Mouse (Mus musculus) MEL (cell line): ENCODE results near the gene Fkbp15. TPM values are rescaled to one million over a fixed set of nuclear protein-coding genes. Genes with fewer than 3 reads are reported as not detected.

Source experiments
- DNase-seq: peaks from one replicate; pipeline ENCODE4 v3.0.0; 2011; ENCODE audit warnings: low read depth, low spot score
- H3K27ac ChIP-seq: 2 replicates; pipeline ENCODE4 v1.5.1; 2012; ENCODE audit warnings: low read depth, mild to moderate bottlenecking, control low read depth, low read length, moderate library complexity; ENCODE audit not compliant: control insufficient read depth
- H3K27me3 ChIP-seq, 2 experiments: fragments of 150-350 bp in 1 of 2; sonication (generic) in 1 of 2; 2 replicates each; pipeline ENCODE4 v1.6.1; 2012; ENCODE audit warnings: low read length in 2 of 2, mild to moderate bottlenecking in 2 of 2, improper control_type of control experiment in 1 of 2, moderate library complexity in 1 of 2; ENCODE audit not compliant: insufficient read depth in 2 of 2, control insufficient read depth in 1 of 2
- H3K36me3 ChIP-seq, 2 experiments: 2 replicates each; pipeline ENCODE4 v1.6.1; 2012 to 2014; ENCODE audit warnings: low read length in 2 of 2, improper control_type of control experiment in 1 of 2, inconsistent platforms in 1 of 2, mild to moderate bottlenecking in 1 of 2; ENCODE audit not compliant: insufficient read depth in 2 of 2, control insufficient read depth in 1 of 2
- H3K4me1 ChIP-seq, 2 experiments: fragments of 150-350 bp in 1 of 2; sonication (generic) in 1 of 2; 2 replicates each; pipeline ENCODE4 v1.6.1; 2012; ENCODE audit warnings: low read length in 2 of 2, improper control_type of control experiment in 1 of 2, mild to moderate bottlenecking in 1 of 2; ENCODE audit not compliant: insufficient read depth in 2 of 2, control insufficient read depth in 1 of 2
- H3K4me3 ChIP-seq, 2 experiments: fragments of 150-350 bp in 1 of 2; sonication (generic) in 1 of 2; 2 replicates each; pipeline ENCODE4 v1.5.1; 2012; ENCODE audit warnings: low read depth in 2 of 2, low read length in 2 of 2, mild to moderate bottlenecking in 2 of 2, moderate library complexity in 2 of 2, control low read depth in 1 of 2, improper control_type of control experiment in 1 of 2; ENCODE audit not compliant: control insufficient read depth in 1 of 2, insufficient read depth in 1 of 2
- H3K79me2 ChIP-seq: 2 replicates; pipeline ENCODE4 v1.6.1; 2012; ENCODE audit warnings: mild to moderate bottlenecking, low read length, moderate library complexity; ENCODE audit not compliant: control insufficient read depth, poor library complexity, insufficient read depth
- H3K9ac ChIP-seq: 2 replicates; pipeline ENCODE4 v1.6.1; 2012; ENCODE audit warnings: low read depth, mild to moderate bottlenecking, control low read depth, low read length, moderate library complexity; ENCODE audit not compliant: control insufficient read depth, poor library complexity, severe bottlenecking
- H3K9me3 ChIP-seq: fragments of 150-350 bp; sonication (generic); replicated peaks from 2 replicates; pipeline ENCODE4 v1.6.1; 2012; ENCODE audit warnings: mild to moderate bottlenecking, low read length, improper control_type of control experiment, moderate library complexity; ENCODE audit not compliant: insufficient read depth
- CHD2 ChIP-seq: IDR thresholded peaks from 2 replicates; pipeline ENCODE4 v1.6.1; 2011; ENCODE audit warnings: low read length, improper control_type of control experiment
- CTCF ChIP-seq, 3 experiments: IDR thresholded peaks in 2 of 3; conservative IDR thresholded peaks in 1 of 3; 2 replicates each; pipeline ENCODE4 v1.5.1; 2011 to 2012; ENCODE audit warnings: low read length in 3 of 3, low read depth in 2 of 3, mild to moderate bottlenecking in 2 of 3, improper control_type of control experiment in 1 of 3, inconsistent platforms in 1 of 3, mixed read lengths in 1 of 3, moderate library complexity in 1 of 3; ENCODE audit not compliant: control insufficient read depth in 1 of 3, insufficient read depth in 1 of 3, poor library complexity in 1 of 3, severe bottlenecking in 1 of 3
- E2F4 ChIP-seq: IDR thresholded peaks from 2 replicates; pipeline ENCODE4 v1.6.1; 2011; ENCODE audit warnings: low read depth, low read length, improper control_type of control experiment, borderline replicate concordance
- EP300 ChIP-seq, 2 experiments: IDR thresholded peaks; 2 replicates each; pipeline ENCODE4 v1.6.1; 2011; ENCODE audit warnings: improper control_type of control experiment in 2 of 2, low read length in 2 of 2, low read depth in 1 of 2, mild to moderate bottlenecking in 1 of 2
- ETS1 ChIP-seq: IDR thresholded peaks from 2 replicates; pipeline ENCODE4 v1.6.1; 2012; ENCODE audit warnings: low read depth, mild to moderate bottlenecking, inconsistent platforms, low read length, improper control_type of control experiment, moderate library complexity
- GATA1 ChIP-seq: IDR thresholded peaks from 2 replicates; pipeline ENCODE4 v1.6.1; 2011; ENCODE audit warnings: low read depth, low read length, improper control_type of control experiment
- HCFC1 ChIP-seq: IDR thresholded peaks from 2 replicates; pipeline ENCODE4 v1.6.1; 2012; ENCODE audit warnings: low read depth, mild to moderate bottlenecking, inconsistent platforms, low read length, improper control_type of control experiment, moderate library complexity
- JUND ChIP-seq: IDR thresholded peaks from 2 replicates; pipeline ENCODE4 v1.6.1; 2011; ENCODE audit warnings: low read depth, mild to moderate bottlenecking, improper control_type of control experiment, low read length
- MAFK ChIP-seq: IDR thresholded peaks from 2 replicates; pipeline ENCODE4 v1.6.1; 2011; ENCODE audit warnings: low read depth, mild to moderate bottlenecking, low read length, improper control_type of control experiment, borderline replicate concordance
- MAX ChIP-seq: IDR thresholded peaks from 2 replicates; pipeline ENCODE4 v1.6.1; 2011; ENCODE audit warnings: low read length, improper control_type of control experiment
- MEF2A ChIP-seq: IDR thresholded peaks from 2 replicates; pipeline ENCODE4 v1.6.1; 2014; ENCODE audit warnings: low read depth, mild to moderate bottlenecking, inconsistent platforms, low read length, improper control_type of control experiment; ENCODE audit not compliant: poor library complexity, insufficient replicate concordance, severe bottlenecking; ENCODE audit errors: extremely low read depth
- MXI1 ChIP-seq: IDR thresholded peaks from 2 replicates; pipeline ENCODE4 v1.6.1; 2011; ENCODE audit warnings: mild to moderate bottlenecking, low read depth, low read length, improper control_type of control experiment
- MYB ChIP-seq: IDR thresholded peaks from 2 replicates; pipeline ENCODE4 v1.6.1; 2011; ENCODE audit warnings: mild to moderate bottlenecking, low read depth, low read length, improper control_type of control experiment
- NELFE ChIP-seq: IDR thresholded peaks from 2 replicates; pipeline ENCODE4 v1.6.1; 2011; ENCODE audit warnings: low read depth, low read length, improper control_type of control experiment
- NRF1 ChIP-seq: IDR thresholded peaks from 2 replicates; pipeline ENCODE4 v1.6.1; 2014; ENCODE audit warnings: low read depth, mild to moderate bottlenecking, inconsistent platforms, low read length, improper control_type of control experiment, moderate library complexity; ENCODE audit not compliant: poor library complexity, insufficient read depth, severe bottlenecking
- POLR2A ChIP-seq, 2 experiments: IDR thresholded peaks; 2 replicates each; pipeline ENCODE4 v1.6.1; 2011 to 2012; ENCODE audit warnings: low read length in 2 of 2, mild to moderate bottlenecking in 2 of 2, control low read depth in 1 of 2, improper control_type of control experiment in 1 of 2, low read depth in 1 of 2, moderate library complexity in 1 of 2; ENCODE audit not compliant: control insufficient read depth in 1 of 2, insufficient read depth in 1 of 2, poor library complexity in 1 of 2
- POLR2AphosphoS2 ChIP-seq: IDR thresholded peaks from 2 replicates; pipeline ENCODE4 v1.6.1; 2011; ENCODE audit warnings: low read length, improper control_type of control experiment
- RAD21 ChIP-seq: IDR thresholded peaks from 2 replicates; pipeline ENCODE4 v1.6.1; 2011; ENCODE audit warnings: mild to moderate bottlenecking, low read depth, low read length, improper control_type of control experiment
- SIN3A ChIP-seq: IDR thresholded peaks from 2 replicates; pipeline ENCODE4 v1.6.1; 2012; ENCODE audit warnings: low read length, improper control_type of control experiment, inconsistent platforms
- TAL1 ChIP-seq: IDR thresholded peaks from 2 replicates; pipeline ENCODE4 v1.6.1; 2012; ENCODE audit warnings: mild to moderate bottlenecking, inconsistent platforms, low read length, moderate library complexity, mixed read lengths
- TBP ChIP-seq: IDR thresholded peaks from 2 replicates; pipeline ENCODE4 v1.8.0; 2011; ENCODE audit warnings: low read depth, low read length, improper control_type of control experiment
- TCF12 ChIP-seq: IDR thresholded peaks from 2 replicates; pipeline ENCODE4 v1.6.1; 2014; ENCODE audit warnings: low read depth, mild to moderate bottlenecking, inconsistent platforms, low read length, improper control_type of control experiment, moderate library complexity
- USF1 ChIP-seq: IDR thresholded peaks from 2 replicates; pipeline ENCODE4 v1.6.1; 2014; ENCODE audit warnings: low read depth, mild to moderate bottlenecking, inconsistent platforms, low read length, improper control_type of control experiment, moderate library complexity
- ZC3H11A ChIP-seq: IDR thresholded peaks from 2 replicates; pipeline ENCODE4 v1.6.1; 2012; ENCODE audit warnings: low read depth, mild to moderate bottlenecking, inconsistent platforms, low read length, improper control_type of control experiment
- ZMIZ1 ChIP-seq: IDR thresholded peaks from 2 replicates; pipeline ENCODE4 v1.6.1; 2012; ENCODE audit warnings: low read depth, mild to moderate bottlenecking, inconsistent platforms, low read length, improper control_type of control experiment, moderate library complexity
- polyA plus RNA-seq, 2 experiments: library from polyadenylated mRNA; stranded (reverse) in 1 of 2; unstranded in 1 of 2; fragments of >175 nt in 1 of 2; fragments of >200 nt in 1 of 2; gene quantifications; 2 replicates each; pipeline versions ENCODE4 v1.2.1 to v1.2.4; 2012; ENCODE audit warnings: low replicate concordance in 2 of 2, low read depth in 1 of 2; ENCODE audit not compliant: insufficient read length in 2 of 2, insufficient read depth in 1 of 2, missing spikeins in 1 of 2
- total RNA-seq: library from RNA; depleted of rRNA; stranded (reverse); fragments of 300-350 nt; gene quantifications from 2 replicates; pipeline ENCODE4 v1.2.3, GENCODE M21; 2012

Fkbp15 gene
- total and polyA plus RNA-seq, 3 experiments, result 21.1 to 26.5 TPM; not detected in 1

DNA sequence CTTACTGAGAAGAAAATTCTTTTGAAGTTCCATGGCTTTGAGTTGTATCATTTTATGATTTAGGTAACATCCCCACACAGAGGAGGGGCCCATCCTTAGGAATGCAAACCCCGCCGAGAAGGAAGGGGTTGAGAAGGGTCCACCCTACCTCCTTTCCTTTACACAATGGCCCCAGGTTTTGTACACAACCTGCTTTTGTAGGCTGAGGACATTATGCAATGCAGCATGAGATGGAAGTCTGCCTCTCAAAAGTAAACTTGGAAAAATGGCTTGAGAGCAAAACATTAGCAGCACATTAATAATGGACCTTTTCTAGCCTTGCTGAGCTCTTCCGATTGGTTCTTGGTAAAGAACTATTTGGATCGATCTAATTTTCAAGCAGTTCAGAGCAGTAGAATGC is 5.9 kb upstream of the Fkbp15 start:
- Histone ChIP-seq H3K4me1 (peaks cover 18 to 24% of the 10 kb centered on the region in 2 experiments), H3K36me3 (peaks cover 0 to 36% of the 10 kb centered on the region in 2 experiments; a peak in 3 of 4 replicates), H3K27ac (no peak overlapping the region), H3K9me3 (no peaks in the 10 kb centered on the region), H3K79me2 (peaks cover 23% of the 10 kb centered on the region), H3K27me3 (no peaks in the 10 kb centered on the region), H3K4me3 (no peak overlapping the region), H3K9ac (no peak overlapping the region)
- no peak for DNase-seq
- TF ChIP-seq POLR2A (IDR thresholded peaks at IDR 0.05; ENCODE audit: control insufficient read depth in 1 of 2, insufficient read depth in 1 of 2, low read depth in 1 of 2, low read length in 2 of 2, poor library complexity in 1 of 2) (no peak), JUND (no peak), E2F4 (no peak), CHD2 (no peak), MAX (no peak), SIN3A (no peak), TCF12 (no peak), RAD21 (no peak), MAFK (no peak), MXI1 (no peak), TBP (no peak), USF1 (no peak), ETS1 (no peak), MYB (no peak)

- DNase-seq, result no peak
- H3K9me3 ChIP-seq, result no peaks in the 10 kb centered on the region
- H3K36me3 ChIP-seq, result peaks cover 0 to 20% of the 10 kb centered on the region in 2 experiments; a peak in 2 of 4 replicates
- H3K27me3 ChIP-seq, result no peaks in the 10 kb centered on the region
- no peak overlapping the region for H3K4me3 ChIP-seq
- TF ChIP-seq NELFE (no peak), MXI1 (no peak), MAFK (no peak), HCFC1 (no peak), MAX (no peak), ZC3H11A (no peak), POLR2AphosphoS2 (no peak), ZMIZ1 (no peak), TAL1 (no peak), MEF2A (no peak), CTCF (IDR thresholded peaks at IDR 0.05 in 2 of 3, conservative IDR thresholded peaks at IDR 0.05 in 1 of 3; ENCODE audit: control insufficient read depth in 1 of 3, insufficient read depth in 1 of 3, low read depth in 2 of 3, low read length in 3 of 3, poor library complexity in 1 of 3, severe bottlenecking in 1 of 3) (no peak), RAD21 (no peak), NRF1 (no peak), GATA1 (no peak), EP300 (IDR thresholded peaks at IDR 0.05; ENCODE audit: low read depth in 1 of 2, low read length in 2 of 2) (no peak), MYB (no peak), E2F4 (no peak)
- H3K4me1 ChIP-seq, result peaks cover 8% of the 10 kb centered on the region in 2 experiments
- H3K79me2 ChIP-seq, result peaks cover 33% of the 10 kb centered on the region
- no peak overlapping the region for H3K9ac ChIP-seq
- H3K27ac ChIP-seq, result no peak overlapping the region
Measured at GRCm38 (mm10) chr4:62364299-62364698, 4.0 kb upstream of the Fkbp15 start.
